Mouse (Mus musculus): ENCODE measurements around the gene Gpr161. TPM values are rescaled to one million over a fixed set of nuclear protein-coding genes. Genes with fewer than 3 reads are reported as not detected.
"Not testable (repeated sequence)": the region's sequence is repeated elsewhere in the genome, so short reads cannot be mapped to it uniquely, and the experiment has no call there.

The Gpr161 gene
- polyA plus RNA-seq, 1 experiment from 2014 or later = 2.6 TPM

- Histone ChIP-seq H3K36me3 (peaks cover 46% of the 10 kb centered on the region), H3K9me3 (replicated peaks) (no peaks in the 10 kb centered on the region)
These were observed 24.7 kb downstream of the Gpr161 start for GRCm38 (mm10) chr1:165320141-165320934.

DNA sequence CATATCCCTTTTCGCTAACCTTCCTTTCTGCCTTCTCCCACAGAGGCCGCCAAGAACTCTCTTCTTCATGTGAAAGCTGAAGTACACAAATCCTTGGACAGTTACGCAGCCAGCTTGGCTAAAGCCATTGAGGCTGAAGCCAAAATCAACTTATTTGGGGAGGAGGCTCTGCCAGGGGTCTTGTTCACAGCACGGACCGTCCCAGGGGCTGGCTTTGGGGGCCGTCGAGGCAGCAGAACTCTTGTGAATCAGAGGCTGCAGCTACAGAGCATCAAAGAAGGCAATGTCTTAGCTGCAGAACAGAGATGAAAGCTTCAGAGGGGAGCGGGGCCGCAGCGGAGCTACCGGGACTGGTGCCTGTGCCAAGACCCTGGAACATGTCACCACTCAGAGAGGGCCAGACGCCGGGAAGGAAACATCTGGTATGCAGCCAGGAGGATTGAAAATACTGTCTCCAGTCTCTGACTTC is 25.8 kb downstream of the Gpr161 start:
- ATAC-seq (ENCODE audit: low FRiP score) = no peak

More at GRCm38 (mm10) chr1:165320141-165320934, 24.7 kb downstream of the Gpr161 start:
- peak; percentile 64; the same call in 1 of the 2 replicates for ATAC-seq (ENCODE audit: low FRiP score)
- no peaks in the 10 kb centered on the region for H3K4me1 ChIP-seq
- no peak overlapping the region for H3K4me2 ChIP-seq
- H3K27me3 ChIP-seq (replicated peaks) = no peaks in the 10 kb centered on the region
- no peak overlapping the region for H3K9ac ChIP-seq (replicated peaks)
- no peak overlapping the region for H3K27ac ChIP-seq (replicated peaks)
- no peak overlapping the region for H3K4me3 ChIP-seq (replicated peaks)
- 29% methylated on average over 10 of the region's 10 CpGs for WGBS

GRCm38 (mm10) chr1:165321891-165322290 is 26.3 kb downstream of the Gpr161 start:
- H3K4me2 ChIP-seq = no peak overlapping the region
- H3K9me3 ChIP-seq (replicated peaks) = no peaks in the 10 kb centered on the region
- no peak overlapping the region for H3K9ac ChIP-seq (replicated peaks)
- no peak overlapping the region for H3K4me3 ChIP-seq (replicated peaks)
- 90% methylated on average over 7 of the region's 7 CpGs for WGBS
- H3K36me3 ChIP-seq = peaks cover 53% of the 10 kb centered on the region
- no peaks in the 10 kb centered on the region for H3K27me3 ChIP-seq (replicated peaks)
- no peak overlapping the region for H3K27ac ChIP-seq (replicated peaks)
- ATAC-seq (ENCODE audit: low FRiP score) = no peak
- H3K4me1 ChIP-seq = no peaks in the 10 kb centered on the region

More for the DNA sequence above, 25.8 kb downstream of the Gpr161 start:
- Histone ChIP-seq H3K27ac (replicated peaks) (no peak overlapping the region), H3K4me3 (replicated peaks) (no peak overlapping the region), H3K4me2 (no peak overlapping the region), H3K9ac (replicated peaks) (no peak overlapping the region), H3K27me3 (replicated peaks) (no peaks in the 10 kb centered on the region), H3K9me3 (replicated peaks) (no peaks in the 10 kb centered on the region), H3K4me1 (no peaks in the 10 kb centered on the region), H3K36me3 (peaks cover 53% of the 10 kb centered on the region)
- 85% methylated on average over 13 of the region's 13 CpGs for WGBS

GRCm38 (mm10) chr1:165322934-165323333 is 27.3 kb downstream of the Gpr161 start:
- WGBS = 86% methylated on average over 7 of the region's 7 CpGs
- Histone ChIP-seq H3K27me3 (replicated peaks) (no peaks in the 10 kb centered on the region), H3K36me3 (peaks cover 51% of the 10 kb centered on the region), H3K9me3 (replicated peaks) (no peaks in the 10 kb centered on the region), H3K9ac (replicated peaks) (no peak overlapping the region), H3K4me2 (no peak overlapping the region), H3K4me1 (no peaks in the 10 kb centered on the region), H3K4me3 (replicated peaks) (no peak overlapping the region), H3K27ac (replicated peaks) (no peak overlapping the region)
- no peak for ATAC-seq (ENCODE audit: low FRiP score)

DNA sequence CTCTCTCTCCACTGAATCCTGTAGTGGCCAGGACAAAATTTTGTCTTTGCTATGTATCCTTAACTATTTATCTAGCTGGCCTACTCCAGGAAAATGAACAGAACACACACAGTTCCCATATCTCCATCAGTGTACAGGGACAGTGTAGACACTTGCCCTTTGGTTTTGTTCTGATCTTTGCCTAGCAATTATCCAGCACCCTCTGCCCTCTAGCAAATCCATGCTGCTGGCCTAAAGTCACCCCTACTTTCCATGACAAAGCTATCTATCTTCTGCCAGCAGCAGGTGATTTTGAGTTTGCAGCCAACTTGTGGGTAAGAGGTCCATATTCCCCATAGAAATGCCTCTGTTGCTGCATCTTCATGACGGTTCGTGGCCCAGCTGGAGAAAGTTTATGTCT is 31.8 kb downstream of the Gpr161 start:
- no peak for ATAC-seq (ENCODE audit: low FRiP score)
- no peak overlapping the region for H3K4me3 ChIP-seq (replicated peaks)
- no peaks in the 10 kb centered on the region for H3K27me3 ChIP-seq (replicated peaks)
- no peaks in the 10 kb centered on the region for H3K4me1 ChIP-seq
- 74% methylated on average over 2 of the region's 2 CpGs for WGBS
- no peak overlapping the region for H3K4me2 ChIP-seq
- no peak overlapping the region for H3K9ac ChIP-seq (replicated peaks)
- H3K27ac ChIP-seq (replicated peaks) = no peak overlapping the region
- no peaks in the 10 kb centered on the region for H3K9me3 ChIP-seq (replicated peaks)
- H3K36me3 ChIP-seq = peaks cover 27% of the 10 kb centered on the region

DNA sequence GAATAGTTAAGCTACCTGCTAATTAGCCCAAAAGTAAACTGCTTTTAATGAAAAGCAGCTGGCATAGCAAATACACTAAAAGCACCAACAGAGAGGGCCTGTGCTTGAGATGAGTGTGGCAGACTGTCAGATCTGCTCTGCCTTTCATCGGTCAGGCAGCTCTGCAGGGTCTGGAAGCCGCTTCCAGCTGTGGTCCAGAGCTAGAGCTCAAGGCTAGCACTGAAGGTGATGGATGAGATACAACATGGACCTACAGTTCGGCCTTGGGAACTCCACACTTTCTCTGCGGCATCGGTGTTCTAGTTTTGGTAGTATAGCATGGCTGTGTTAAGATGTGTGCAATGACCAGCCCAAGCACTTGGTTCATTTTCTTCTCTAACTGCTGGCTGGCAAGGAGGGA is 32.2 kb downstream of the Gpr161 start:
- Histone ChIP-seq H3K4me1 (no peaks in the 10 kb centered on the region), H3K9ac (replicated peaks) (no peak overlapping the region), H3K9me3 (replicated peaks) (no peaks in the 10 kb centered on the region), H3K4me2 (no peak overlapping the region), H3K4me3 (replicated peaks) (no peak overlapping the region), H3K27ac (replicated peaks) (no peak overlapping the region), H3K36me3 (peaks cover 25% of the 10 kb centered on the region), H3K27me3 (replicated peaks) (no peaks in the 10 kb centered on the region)
- no peak for ATAC-seq (ENCODE audit: low FRiP score)
- 91% methylated on average over 5 of the region's 5 CpGs for whole genome bisulfite sequencing

GRCm38 (mm10) chr1:165328384-165329289 is 33.0 kb downstream of the Gpr161 start:
- not testable (repeated sequence) for H3K4me2 ChIP-seq; H3K9me3 ChIP-seq (replicated peaks); ATAC-seq (ENCODE audit: low FRiP score); H3K27me3 ChIP-seq (replicated peaks); H3K4me3 ChIP-seq (replicated peaks); H3K27ac ChIP-seq (replicated peaks); H3K9ac ChIP-seq (replicated peaks); H3K4me1 ChIP-seq
- peaks cover 22% of the 10 kb centered on the region for H3K36me3 ChIP-seq
- WGBS = 95% methylated on average over 17 of the region's 17 CpGs

DNA sequence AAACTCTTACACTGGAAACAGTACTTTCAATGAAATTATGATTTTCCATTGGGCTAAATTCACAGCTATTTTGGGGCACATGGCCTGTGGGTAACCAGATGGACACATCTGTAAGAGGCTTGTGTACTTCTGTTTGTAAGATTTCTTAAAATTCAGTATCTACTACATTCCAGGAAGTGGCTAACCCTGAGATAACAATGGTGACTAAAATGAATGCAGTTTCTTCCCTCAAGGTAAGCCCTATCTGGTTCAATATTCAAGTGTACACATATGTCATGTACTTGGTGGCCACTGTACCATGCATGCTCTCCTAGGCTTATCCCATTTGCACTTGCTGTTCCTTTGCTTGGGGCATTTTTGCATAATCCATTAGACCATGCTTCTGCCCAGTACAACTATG is 35.3 kb downstream of the Gpr161 start:
- Histone ChIP-seq H3K36me3 (peaks cover 17% of the 10 kb centered on the region), H3K27ac (replicated peaks) (no peak overlapping the region), H3K4me1 (no peaks in the 10 kb centered on the region), H3K9ac (replicated peaks) (no peak overlapping the region), H3K27me3 (replicated peaks) (no peaks in the 10 kb centered on the region), H3K4me2 (no peak overlapping the region), H3K9me3 (replicated peaks) (no peaks in the 10 kb centered on the region), H3K4me3 (replicated peaks) (no peak overlapping the region)
- ATAC-seq (ENCODE audit: low FRiP score) = no peak

GRCm38 (mm10) chr1:165332797-165333196 is 37.2 kb downstream of the Gpr161 start:
- Histone ChIP-seq H3K9ac (replicated peaks) (no peak overlapping the region), H3K36me3 (peaks cover 12% of the 10 kb centered on the region), H3K9me3 (replicated peaks) (no peaks in the 10 kb centered on the region), H3K4me2 (no peak overlapping the region), H3K4me3 (replicated peaks) (no peak overlapping the region), H3K27me3 (replicated peaks) (no peaks in the 10 kb centered on the region), H3K27ac (replicated peaks) (no peak overlapping the region), H3K4me1 (no peaks in the 10 kb centered on the region)
- ATAC-seq (ENCODE audit: low FRiP score) = no peak
- 84% methylated on average over 3 of the region's 3 CpGs for WGBS

GRCm38 (mm10) chr1:165342126-165342525 is 46.5 kb downstream of the Gpr161 start:
- Histone ChIP-seq H3K4me2 (no peak overlapping the region), H3K36me3 (peaks cover 3% of the 10 kb centered on the region; the same call in 1 of the 2 replicates), H3K27ac (replicated peaks) (no peak overlapping the region), H3K27me3 (replicated peaks) (no peaks in the 10 kb centered on the region), H3K4me1 (peaks cover 5% of the 10 kb centered on the region), H3K4me3 (replicated peaks) (no peak overlapping the region), H3K9ac (replicated peaks) (no peak overlapping the region), H3K9me3 (replicated peaks) (no peaks in the 10 kb centered on the region)
- no peak for ATAC-seq (ENCODE audit: low FRiP score)
- WGBS = 68% methylated on average over 7 of the region's 7 CpGs

GRCm38 (mm10) chr1:165344453-165344852 is 48.9 kb downstream of the Gpr161 start:
- ATAC-seq (ENCODE audit: low FRiP score) = peak; percentile 63; the same call in 1 of the 2 replicates
- Histone ChIP-seq H3K4me1 (peaks cover 5% of the 10 kb centered on the region), H3K9ac (replicated peaks) (no peak overlapping the region), H3K36me3 (no peaks in the 10 kb centered on the region), H3K4me2 (no peak overlapping the region), H3K9me3 (replicated peaks) (no peaks in the 10 kb centered on the region), H3K4me3 (replicated peaks) (no peak overlapping the region), H3K27me3 (replicated peaks) (no peaks in the 10 kb centered on the region), H3K27ac (replicated peaks) (no peak overlapping the region)
- WGBS = 41% methylated on average over 4 of the region's 4 CpGs

GRCm38 (mm10) chr1:165348627-165349026 is 53.0 kb downstream of the Gpr161 start:
- Histone ChIP-seq H3K4me1 (peaks cover 5% of the 10 kb centered on the region), H3K9ac (replicated peaks) (no peak overlapping the region), H3K27ac (replicated peaks) (no peak overlapping the region)

More at GRCm38 (mm10) chr1:165348627-165349026, 53.0 kb downstream of the Gpr161 start:
- Histone ChIP-seq H3K36me3 (peaks cover 16% of the 10 kb centered on the region), H3K4me3 (replicated peaks) (no peak overlapping the region), H3K4me2 (no peak overlapping the region), H3K9me3 (replicated peaks) (no peaks in the 10 kb centered on the region), H3K27me3 (replicated peaks) (no peaks in the 10 kb centered on the region)
- no peak for ATAC-seq (ENCODE audit: low FRiP score)

Measured in neural tube, embryonic 15.5 days (tissue).